ENCODE assay signal across 1 mouse cellular context in genomic region chr2:70929714-70930113, GRCm38 (mm10).
TF ChIP-seq lines count a peak whose summit lies in the region.

No protein-coding gene starts in this region.

TF ChIP-seq in CH12.LX, 34 proteins besides CTCF, POLR2A, EP300 and RAD21 (continued from another document):
- TF ChIP-seq E2F4 (IDR thresholded peaks at IDR 0.05; ENCODE audit: insufficient replicate concordance, low read depth, low read length) (no peak), UBTF (IDR thresholded peaks at IDR 0.05; ENCODE audit: low read depth, low read length) (peak; percentile 83), ZNF384 (IDR thresholded peaks at IDR 0.05; ENCODE audit: low read depth, low read length) (no peak), PAX5 (IDR thresholded peaks at IDR 0.05; ENCODE audit: low read length) (no peak)
TF ChIP-seq in CH12.LX: peak in this region for 13.
